Mouse (Mus musculus) ZHBTc4 (cell line): ENCODE results near the gene Abcg8.

Experiments
- DNase-seq: peaks from one replicate; pipeline ENCODE4 v3.0.0-alpha.2; 2011; ENCODE audit warnings: low read depth, low spot score

Gene Abcg8

DNA sequence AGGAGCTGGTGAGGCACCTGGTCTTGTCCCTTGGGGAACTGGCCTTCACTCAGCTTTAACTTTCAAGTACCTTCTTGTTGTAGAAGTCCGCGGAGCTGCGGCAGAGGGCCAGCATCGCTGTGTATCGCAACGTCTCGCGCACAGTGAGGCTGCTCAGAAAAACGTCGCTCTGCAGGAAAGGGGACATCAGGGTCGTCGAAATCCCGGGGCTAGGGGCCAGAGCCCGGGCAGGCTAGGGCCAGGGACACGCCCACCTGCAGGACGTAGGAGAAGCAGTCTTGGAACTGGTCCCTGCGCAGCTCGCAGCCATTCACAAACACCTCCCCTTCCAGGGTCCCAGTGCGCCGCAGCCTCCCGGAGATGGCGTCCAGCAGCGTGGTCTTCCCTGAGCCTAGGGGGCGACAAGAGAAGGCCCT is at the start of gene Abcg8:
Gene Abcg8 (plus strand): TSS at position 352 of the 416 bp plus-strand sequence.
- no peak for DNase-seq

DNA sequence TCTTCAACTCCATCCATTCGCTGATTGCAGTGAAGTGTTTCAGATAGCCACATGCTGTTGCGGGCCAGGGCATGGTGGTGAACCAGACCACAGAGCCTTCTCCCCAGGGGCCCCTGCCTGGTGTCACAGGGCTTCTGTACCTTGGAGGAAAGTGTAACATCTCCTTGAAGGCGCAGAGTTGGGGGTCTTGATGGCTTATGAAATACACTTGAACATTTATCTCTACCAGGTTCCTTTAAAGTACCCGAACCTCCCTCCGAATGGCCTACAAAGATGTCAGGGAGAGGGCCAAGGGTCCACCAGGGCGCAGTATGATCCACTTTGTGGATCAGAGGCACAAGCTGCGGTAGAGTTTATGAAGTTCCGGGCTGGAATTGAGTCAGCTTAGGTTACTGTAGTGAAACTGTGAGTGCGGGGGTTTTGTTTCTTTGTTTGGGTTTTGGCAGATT is 49.2 kb upstream of the Abcg8 start:
- no peak for DNase-seq

DNA sequence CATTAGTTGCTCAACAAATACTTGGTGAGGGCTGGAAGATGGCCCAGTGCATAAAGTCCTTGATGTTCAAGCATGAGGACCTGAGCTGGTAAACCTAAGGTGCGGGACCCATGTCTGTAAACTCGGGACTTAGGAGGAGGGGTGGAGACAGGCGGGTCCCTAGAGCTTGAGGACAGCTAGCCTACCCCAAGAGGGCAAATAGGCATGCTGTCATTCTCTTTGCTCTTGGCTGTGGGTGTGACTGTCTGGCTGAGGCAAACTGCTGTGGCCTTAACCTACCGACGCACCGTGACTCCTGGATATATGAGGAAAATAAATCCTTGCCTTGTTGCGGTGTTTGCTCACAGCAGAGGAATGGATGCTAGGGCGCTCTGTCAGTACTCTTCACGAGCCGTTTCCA is 48.4 kb upstream of the Abcg8 start:
- DNase-seq = no peak

DNA sequence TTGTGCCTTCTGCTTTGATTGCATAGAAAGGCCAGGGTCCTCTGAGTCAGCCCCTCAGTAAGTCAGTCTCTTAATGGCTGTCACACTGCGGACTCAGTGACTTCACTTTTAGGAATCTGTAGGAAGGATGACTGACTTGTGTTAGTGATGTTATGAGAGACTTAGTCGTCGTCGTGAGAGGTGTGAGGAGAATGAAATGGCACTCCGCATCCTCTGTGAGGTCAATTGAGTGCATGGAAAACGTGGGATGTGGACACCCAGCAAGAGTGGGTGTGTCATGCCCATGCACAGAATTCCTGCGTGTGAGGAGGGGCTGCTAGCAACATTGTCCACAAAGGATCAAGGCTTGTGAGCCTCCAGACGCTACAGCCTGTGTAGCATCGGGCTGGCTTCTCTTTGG is 47.5 kb upstream of the Abcg8 start:
- no peak for DNase-seq

DNA sequence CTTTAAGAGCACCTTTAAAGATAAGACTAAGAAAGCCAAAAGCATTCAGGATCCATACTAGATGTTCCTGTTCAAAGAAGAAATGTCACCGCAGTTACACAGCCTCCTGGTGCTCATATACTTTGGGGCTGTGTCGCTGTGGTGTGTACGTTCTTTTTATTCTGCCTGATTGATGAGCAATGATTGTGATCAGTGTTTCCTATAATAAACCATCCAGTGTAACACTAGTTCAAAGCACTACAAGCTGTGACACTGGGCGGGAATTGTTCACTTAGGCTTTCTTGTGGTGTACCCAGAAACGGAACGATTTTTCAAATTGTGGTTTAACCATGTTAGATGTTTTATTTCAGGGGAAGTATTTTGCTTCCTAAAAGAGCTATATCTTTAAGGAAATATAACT is 44.3 kb upstream of the Abcg8 start:
- DNase-seq = no peak

DNA sequence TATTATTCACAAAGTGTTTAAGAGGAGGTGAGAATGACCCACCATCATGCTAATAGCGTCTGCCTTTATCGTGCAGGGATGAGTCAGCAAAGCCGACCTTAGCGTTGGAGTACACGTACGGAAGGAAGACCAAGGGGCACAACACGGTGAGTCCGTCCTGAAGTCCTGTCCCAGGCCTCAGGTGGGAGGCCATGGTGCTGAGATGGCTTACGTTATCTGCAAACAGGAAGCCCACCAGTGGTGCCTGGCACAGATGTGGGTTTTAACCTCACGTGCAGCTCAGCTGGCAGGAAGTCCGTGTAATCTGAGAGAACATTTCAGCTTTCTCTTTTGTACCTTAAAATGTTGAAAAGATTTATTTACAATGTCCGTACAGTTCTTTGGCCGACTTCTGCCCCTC is 42.7 kb upstream of the Abcg8 start:
- no peak for DNase-seq

DNA sequence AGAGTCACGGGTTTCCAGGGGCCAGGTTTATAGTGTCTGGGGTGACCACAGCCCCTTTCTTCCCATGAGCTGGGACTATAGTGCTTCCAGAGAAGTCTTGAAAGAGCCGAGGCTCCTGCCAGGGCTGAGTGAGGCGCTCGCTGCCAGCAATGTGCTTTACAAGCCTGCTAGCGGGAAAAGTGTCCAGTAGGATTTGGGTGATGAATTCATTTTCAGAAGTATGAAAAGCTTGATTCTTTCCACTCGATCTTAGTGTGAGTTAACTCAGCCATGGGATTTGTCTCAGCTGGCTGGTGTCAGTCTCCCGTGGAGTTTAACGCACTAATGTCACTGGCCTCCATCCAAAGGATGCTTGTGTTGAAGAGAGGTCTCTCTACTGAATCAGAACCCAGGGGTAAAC is 39.8 kb upstream of the Abcg8 start:
- DNase-seq = no peak

DNA sequence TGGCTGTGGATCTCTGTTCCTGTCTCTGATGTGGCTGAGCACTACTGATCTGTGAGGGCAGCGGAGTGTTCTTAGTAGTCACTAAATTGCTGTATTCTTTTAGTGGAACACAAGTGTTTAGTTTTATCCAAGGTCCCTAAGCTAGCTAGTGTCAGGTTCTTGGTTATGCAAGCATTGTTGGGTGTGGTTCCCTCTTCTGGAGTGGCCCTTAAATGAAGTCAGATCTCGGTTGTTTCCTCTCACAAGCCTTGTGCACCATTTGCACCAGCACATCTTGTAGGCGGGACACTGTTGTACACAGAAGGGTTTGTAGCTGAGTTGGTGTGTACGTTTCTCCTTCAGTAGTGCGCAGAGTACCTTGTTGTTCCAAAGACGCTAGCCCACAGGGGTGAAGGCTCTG is 38.1 kb upstream of the Abcg8 start:
- DNase-seq = no peak

DNA sequence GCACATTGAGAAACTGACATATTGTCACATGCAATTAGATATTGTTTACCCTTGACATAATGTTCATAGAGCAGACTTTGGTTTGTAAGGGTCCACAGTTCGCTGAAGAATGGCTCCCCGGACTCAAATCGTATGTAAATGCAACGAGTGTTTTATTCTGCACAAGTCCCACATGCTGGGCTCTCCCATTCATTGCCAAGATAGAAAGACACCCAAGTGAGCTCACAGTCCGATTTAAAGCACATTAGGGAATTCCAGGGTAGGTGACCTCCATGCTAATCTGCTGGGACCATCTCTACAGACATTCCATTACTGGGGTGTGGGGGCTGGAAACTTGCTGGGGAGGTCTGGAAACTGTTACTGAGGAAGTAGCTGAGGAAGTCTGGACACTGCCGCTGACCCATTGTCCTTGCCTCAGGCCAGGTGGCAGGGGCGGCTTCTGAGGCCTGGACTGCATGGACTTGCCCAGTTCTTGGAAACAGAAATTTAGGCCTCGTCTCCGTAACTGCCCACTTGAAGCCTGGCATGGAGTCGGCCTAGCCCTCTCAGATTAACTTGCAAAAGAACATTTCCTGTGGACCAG is 36.2 kb upstream of the Abcg8 start:
- peak; percentile 70 for DNase-seq

DNA sequence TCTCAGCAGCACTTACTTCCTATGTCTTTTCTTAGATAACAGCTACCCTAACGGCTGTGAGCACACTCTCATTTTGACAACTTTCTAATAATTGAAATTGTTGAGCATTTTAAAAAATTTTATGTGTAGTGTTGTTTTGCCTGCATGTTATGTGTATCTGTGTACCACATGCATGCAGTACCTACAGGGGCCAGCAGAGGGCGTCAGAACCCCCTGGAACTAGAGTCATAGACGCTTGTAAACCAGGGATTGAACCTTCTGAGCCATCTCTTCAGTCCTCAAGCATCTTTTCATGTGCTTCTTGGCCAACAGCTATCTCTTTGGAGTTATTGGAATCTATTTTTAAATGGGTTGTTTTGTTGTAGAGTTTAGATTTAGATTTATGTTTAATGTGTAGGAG is 34.2 kb upstream of the Abcg8 start:
- DNase-seq = peak; percentile 58

DNA sequence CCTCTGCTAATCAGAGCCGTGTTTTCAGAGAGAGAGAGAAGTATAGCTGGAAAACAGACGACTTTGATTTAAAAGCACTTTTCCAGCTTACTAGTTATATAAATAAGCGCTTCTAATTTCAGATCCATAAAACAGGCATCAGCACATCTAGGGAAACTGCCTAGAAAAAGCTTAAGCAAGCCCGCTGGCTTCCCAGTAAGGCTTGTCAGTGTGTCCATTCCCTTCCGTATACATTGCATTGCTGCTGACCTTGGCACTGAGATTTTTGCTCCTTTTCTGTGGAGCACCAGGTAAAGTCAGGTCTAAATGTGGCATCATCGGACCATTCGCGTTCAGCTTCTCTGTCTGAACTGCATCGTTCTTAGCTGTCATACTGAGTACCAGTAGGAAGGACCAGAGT is 33.8 kb upstream of the Abcg8 start:
- DNase-seq = no peak

DNA sequence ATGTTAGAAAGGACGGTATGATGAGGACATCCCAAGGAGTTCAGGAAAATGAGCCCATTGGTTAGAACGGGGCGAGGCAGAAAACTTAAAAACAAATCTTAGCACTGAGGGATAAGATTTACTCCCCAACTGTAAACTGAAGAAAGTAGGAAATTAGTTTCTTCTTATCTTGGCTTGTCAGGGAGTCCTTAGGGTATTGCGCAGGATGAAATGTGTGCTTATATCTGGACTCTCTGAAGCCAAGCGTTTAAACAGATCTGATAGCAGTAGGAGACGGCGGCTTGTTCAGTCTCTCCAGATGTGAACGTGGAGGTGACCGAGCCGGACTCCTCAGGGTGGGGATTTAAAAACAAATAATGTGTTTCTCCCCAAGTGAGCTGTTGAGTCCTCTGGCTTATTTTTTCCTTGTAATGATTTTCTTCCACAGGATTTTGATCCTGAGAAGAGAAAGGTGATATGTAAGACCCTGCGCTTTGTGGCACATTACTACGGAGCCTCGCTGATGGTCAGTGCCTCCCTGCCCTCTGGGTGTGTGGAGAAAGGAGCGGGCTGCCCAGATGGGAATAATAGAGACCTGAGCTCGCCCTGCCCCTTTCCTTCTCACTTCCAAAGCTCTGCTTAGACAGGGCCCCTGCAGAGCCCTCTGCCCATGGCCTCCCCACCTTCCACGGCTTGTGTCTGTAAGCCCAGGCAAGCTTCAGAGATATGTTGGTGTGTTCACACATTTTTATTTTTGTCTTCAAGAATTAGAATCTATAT is 31.6 kb upstream of the Abcg8 start:
- DNase-seq = no peak

DNA sequence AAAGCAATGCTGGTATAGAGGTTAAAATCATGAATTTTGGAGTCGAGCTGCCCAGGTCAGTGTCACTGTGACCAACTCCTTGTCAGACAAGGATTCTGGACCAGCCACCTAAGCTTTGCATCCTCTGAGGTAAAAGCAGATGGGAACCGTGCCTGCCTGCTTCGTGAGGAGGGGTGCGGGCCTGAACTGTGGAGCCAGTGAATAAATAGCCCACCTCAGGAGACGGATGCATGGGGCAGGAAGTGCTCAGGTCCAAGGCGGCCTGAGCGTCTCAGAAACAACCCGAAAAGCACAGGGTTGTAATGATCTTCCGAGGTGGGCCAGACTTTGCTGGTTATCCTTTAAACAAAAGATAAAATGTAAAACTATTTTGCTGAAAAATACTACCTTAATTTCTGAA is 31.0 kb upstream of the Abcg8 start:
- DNase-seq = no peak

DNA sequence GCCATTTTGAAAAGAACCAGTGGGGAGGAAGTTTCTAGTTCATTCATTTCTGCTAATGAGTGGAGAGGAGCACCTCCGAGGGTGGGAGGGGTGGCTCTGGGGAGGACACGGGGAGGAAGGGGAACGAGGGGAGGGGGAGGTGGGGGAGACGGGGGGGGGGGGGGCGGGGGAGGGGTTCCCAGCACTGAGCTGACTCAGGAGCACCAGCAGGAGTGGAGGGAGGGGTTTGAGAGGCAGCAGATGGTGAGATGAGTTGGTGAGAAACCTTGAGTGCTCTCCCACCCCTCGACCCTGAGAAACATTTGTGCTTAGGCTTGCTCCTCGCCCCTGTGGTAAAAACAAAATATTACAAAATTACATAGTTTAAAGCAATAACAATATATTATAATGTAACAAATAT is 30.2 kb upstream of the Abcg8 start:
- DNase-seq = no peak

DNA sequence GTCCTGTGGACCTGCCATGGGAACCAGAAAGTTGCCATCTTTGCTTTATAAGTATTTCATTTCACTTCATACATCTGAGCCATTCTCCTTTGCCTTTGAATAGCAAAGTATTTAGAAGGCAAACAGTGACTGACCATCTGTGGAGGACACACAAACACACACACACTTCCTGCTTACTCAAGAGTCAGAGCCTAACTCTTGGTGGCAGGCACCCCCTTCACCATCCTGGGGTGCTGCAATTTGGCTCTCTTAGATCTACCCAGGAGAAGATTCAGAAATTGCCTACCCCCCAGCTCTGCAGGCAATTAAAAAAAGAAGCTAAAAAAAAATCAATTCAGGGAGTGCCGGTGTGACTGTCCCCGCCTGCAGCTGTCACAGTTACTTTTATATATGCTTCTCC is 29.6 kb upstream of the Abcg8 start:
- no peak for DNase-seq

DNA sequence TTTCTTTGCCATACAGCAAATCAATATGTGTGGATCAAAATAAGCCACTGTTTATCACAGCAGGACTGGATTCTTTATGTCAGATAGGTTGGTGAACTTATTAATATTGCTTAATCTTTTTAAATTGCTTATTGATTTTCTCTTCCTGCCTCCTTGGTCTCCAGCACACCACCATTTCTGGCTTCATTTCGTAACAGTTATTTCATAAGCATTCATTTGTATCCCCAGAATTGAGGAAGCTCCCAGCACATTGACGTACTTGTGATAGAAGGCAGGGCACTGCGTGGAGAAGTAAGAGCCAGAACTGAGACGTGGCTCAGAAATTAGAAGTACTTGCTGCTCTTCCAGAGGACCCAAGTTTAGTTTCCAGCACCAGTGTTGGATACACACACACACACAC is 28.5 kb upstream of the Abcg8 start:
- DNase-seq = no peak

DNA sequence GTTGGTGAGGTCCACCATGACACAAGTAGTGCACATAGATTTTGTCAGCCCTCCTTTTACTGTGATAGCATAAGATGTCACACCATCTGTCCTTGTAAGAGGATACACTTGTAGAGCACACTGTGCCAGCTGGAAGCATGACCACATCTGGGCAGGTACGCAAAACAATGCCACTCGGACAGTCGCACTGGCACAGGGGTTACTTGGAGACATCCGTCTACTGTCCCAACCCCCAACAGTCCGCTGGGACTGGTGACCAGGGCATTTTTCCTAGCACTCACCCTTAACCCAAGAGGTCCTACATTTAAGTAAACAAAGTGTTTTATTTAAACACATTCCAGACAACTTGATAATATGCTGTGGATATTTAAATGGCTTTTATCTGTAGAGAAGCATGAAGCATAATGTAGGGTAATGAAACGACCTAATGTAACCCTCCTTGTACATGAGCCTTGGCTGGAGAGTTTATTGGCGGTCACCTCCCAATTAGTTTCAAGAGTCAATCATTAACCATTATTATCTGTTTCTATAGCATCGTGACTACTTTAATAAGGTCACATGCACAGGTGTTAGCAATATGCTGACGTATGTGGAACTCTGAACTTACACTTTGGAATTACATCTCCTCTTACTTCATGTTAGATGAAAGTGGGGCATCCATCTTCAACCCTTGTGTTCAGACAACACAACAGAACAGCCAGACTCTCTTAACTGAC is 25.6 kb upstream of the Abcg8 start:
- DNase-seq = no peak

DNA sequence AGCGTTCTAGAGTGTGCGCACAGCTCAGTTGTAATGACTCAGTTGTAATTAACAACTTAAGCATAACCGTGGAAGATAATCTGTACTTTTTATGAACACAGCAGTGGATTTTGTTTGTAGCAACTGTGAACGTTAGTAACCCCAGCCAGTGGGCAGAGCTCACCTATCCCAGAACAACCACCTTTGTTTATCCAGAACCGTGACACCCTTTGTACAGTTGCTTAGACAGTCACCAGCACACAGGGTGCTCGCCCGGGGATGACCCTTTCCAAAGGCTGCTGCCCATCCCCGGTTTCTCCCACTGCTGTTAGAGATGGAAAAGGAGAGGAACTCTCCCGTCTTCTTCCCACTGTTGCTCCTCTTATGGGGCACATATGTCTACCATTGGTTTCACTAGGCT is 22.6 kb upstream of the Abcg8 start:
- DNase-seq = no peak

DNA sequence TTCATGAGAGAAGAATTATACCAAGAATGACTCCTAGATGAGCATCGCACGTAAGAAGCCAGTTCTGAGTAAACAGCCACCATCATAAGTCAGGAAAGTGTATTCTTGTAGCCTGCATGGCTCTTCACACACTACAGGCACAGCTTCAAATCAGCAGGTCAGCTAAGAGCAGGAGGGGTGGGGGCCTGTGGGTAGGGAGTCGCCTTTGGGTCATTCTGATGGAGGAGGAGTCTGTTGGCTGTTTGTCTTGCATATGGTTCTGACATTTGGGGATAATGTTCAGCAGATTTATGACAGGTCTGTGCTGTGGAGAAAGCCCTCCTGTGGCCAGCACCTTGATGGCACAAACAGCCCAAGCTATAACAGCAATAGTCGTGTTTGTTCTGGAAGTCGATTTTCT is 19.9 kb upstream of the Abcg8 start:
- no peak for DNase-seq

DNA sequence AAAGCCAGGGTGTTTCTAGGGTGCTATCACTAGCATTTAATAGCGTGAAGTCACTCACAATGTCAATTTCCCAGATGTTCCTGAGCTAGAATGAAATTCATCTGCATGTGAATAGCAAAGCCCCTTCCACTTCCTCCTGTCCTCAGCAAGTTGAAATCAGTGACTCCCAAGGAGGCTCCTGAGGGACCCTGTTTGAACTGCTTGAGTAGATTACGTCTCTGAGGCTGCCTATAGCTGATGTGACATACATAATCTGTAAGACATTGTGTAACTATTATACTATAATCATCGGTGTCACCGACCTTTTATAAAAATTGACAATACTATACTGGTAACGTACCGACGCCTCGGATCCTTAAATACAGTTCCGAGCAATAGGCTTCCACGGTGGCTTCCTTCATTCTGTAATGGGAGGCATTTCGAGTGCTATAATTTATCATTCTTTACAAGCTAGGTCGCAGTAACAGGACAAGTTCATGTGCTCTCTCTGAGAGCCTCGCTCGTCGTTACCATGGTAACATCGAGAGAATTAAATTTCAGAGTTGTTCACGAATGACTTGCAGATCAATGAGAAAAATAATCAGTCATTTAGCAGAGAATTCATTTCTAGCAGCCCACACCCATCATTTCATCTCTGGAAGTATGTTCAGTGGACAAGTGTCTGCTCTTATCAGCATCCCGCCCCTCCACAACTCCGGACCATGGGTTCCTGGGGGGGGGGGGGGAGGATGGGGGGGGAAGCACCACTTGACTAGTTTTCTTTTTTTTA is 19.3 kb upstream of the Abcg8 start:
- no peak for DNase-seq

DNA sequence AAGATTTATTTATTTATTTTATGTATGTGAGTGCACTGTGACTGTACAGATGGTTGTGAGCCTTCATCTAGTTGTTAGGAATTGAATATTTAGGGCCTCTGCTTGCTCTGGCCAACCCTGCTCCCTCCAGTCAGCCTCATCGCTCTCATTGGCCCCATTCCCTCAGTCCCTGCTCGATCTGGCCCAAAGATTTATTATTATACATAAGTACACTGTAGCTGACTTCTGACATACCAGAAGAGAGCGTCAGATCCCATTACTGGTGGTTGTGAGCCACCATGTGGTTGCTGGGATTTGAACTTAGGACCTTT is 18.7 kb upstream of the Abcg8 start:
- no peak for DNase-seq

DNA sequence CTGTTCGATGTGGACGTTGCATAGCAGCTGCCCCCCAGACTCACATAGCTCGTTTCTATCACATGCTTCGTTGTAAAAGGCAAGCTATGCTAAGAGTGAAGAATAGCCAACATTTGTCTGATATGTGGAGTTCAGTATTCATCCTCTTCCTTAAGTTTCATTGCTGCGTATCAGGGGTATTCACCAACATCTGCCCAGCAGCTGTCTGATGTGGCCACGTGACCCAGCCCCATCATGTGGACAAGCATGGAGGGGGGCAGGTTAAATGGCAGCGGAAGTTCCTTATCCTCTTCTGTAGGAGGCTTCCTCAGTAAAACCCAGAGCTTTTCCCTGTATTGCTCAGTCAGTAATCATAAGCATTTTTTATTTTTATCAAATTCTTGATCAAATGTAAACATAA is 18.3 kb upstream of the Abcg8 start:
- no peak for DNase-seq
